Mouse (Mus musculus) liver, adult 2 months (tissue): ENCODE results near the gene Snrpg. TPM values are rescaled to one million over a fixed set of nuclear protein-coding genes. Genes with fewer than 3 reads are reported as not detected.

Source experiments
- DNase-seq: peaks from one replicate; pipeline ENCODE4 v3.0.0-alpha.2; 2011; ENCODE audit warnings: low read depth, low spot score; ENCODE audit errors: extremely low read depth
- H3K27ac ChIP-seq: fragments of 200-500 bp; replicated peaks from 2 replicates; pipeline ENCODE4 v1.5.1; 2012; ENCODE audit warnings: low read depth, mild to moderate bottlenecking, control low read depth, inconsistent platforms, low read length; ENCODE audit not compliant: insufficient read depth
- H3K27me3 ChIP-seq: fragments of 200-500 bp; 2 replicates; pipeline ENCODE4 v1.6.1; 2012; ENCODE audit warnings: mild to moderate bottlenecking, moderate library complexity, low read length, inconsistent platforms; ENCODE audit not compliant: control insufficient read depth, insufficient read depth
- H3K36me3 ChIP-seq: fragments of 200-500 bp; 2 replicates; pipeline ENCODE4 v1.6.1; 2012; ENCODE audit warnings: low read length, inconsistent platforms; ENCODE audit not compliant: control insufficient read depth, insufficient read depth
- H3K4me1 ChIP-seq: fragments of 200-500 bp; 2 replicates; pipeline ENCODE4 v1.6.1; 2011; ENCODE audit warnings: low read length; ENCODE audit not compliant: control insufficient read depth, insufficient read depth
- H3K4me3 ChIP-seq: fragments of 200-500 bp; 2 replicates; pipeline ENCODE4 v1.5.1; 2011; ENCODE audit warnings: low read depth, mild to moderate bottlenecking, control low read depth, low read length, moderate library complexity; ENCODE audit not compliant: insufficient read depth
- H3K79me2 ChIP-seq: fragments of 200-500 bp; 2 replicates; pipeline ENCODE4 v1.6.1; 2012; ENCODE audit warnings: inconsistent platforms, mild to moderate bottlenecking, low read length, moderate library complexity; ENCODE audit not compliant: control insufficient read depth, insufficient read depth
- H3K9ac ChIP-seq: fragments of 200-500 bp; 2 replicates; pipeline ENCODE4 v1.6.1; 2012; ENCODE audit warnings: low read depth, mild to moderate bottlenecking, control low read depth, inconsistent platforms, low read length
- CTCF ChIP-seq: fragments of 200-500 bp; IDR thresholded peaks from 2 replicates; pipeline ENCODE4 v1.5.1; 2011; ENCODE audit warnings: low read depth, low read length, control low read depth
- POLR2A ChIP-seq: fragments of 200-500 bp; IDR thresholded peaks from 2 replicates; pipeline ENCODE4 v1.6.1; 2011; ENCODE audit warnings: low read length, control low read depth; ENCODE audit not compliant: insufficient read depth; ENCODE audit errors: extremely low read depth
- WGBS: fragments of 180-500 bp; shearing (Covaris S2); methylation state at CpG from one replicate; pipeline ENCODE4 v1.1.7; 2018; 5-methylcytosine and 5-hydroxymethylcytosine counted together
- polyA plus RNA-seq: library from polyadenylated mRNA; depleted of rRNA; stranded (reverse); fragments of >200 nt; gene quantifications from 2 replicates; pipeline ENCODE4 v1.2.3, GENCODE M21; 2012
- total RNA-seq: library from RNA; depleted of rRNA; stranded (reverse); fragments of >200 nt; gene quantifications from 2 replicates; pipeline ENCODE4 v1.2.3, GENCODE M21; 2014

The Snrpg gene
- total and polyA plus RNA-seq, 2 experiments: 12.6 to 25.9 TPM

- H3K27ac ChIP-seq: no peak overlapping the region
- peaks cover 10% of the 10 kb centered on the region for H3K4me1 ChIP-seq
- H3K9ac ChIP-seq: no peak overlapping the region
- DNase-seq: no peak
- TF ChIP-seq CTCF (no peak), POLR2A (no peak)
- no peaks in the 10 kb centered on the region for H3K27me3 ChIP-seq
- no peaks in the 10 kb centered on the region for H3K36me3 ChIP-seq
- WGBS: under 1% methylated on average over 15 of the region's 15 CpGs
- H3K79me2 ChIP-seq: peaks cover 4% of the 10 kb centered on the region; the same call in 1 of the 2 replicates
- H3K4me3 ChIP-seq: peak overlapping the region; percentile 93; the same call in 1 of the 2 replicates
Observed at GRCm38 (mm10) chr6:86403728-86404099, 32.6 kb downstream of the Snrpg start.

- peak within 1 kb of the TSS; percentile 74 for H3K27ac ChIP-seq
- peak within 1 kb of the TSS; percentile 93 for H3K4me3 ChIP-seq
- H3K36me3 ChIP-seq: no peaks in the 10 kb centered on the region
- TF ChIP-seq CTCF (no peak), POLR2A (0 out of 2 replicates have a peak, but pooled peaks have one; percentile 15)
- peak within 1 kb of the TSS; percentile 90 for H3K9ac ChIP-seq
- DNase-seq: peak; percentile 90
- peaks cover 4% of the 10 kb centered on the region; the same call in 1 of the 2 replicates for H3K79me2 ChIP-seq
- no peaks in the 10 kb centered on the region for H3K27me3 ChIP-seq
- WGBS: 1% methylated on average over 62 of the region's 62 CpGs
- peaks cover 10% of the 10 kb centered on the region for H3K4me1 ChIP-seq
Observed at GRCm38 (mm10) chr6:86404100-86404861, 33.2 kb downstream of the Snrpg start, which contains the start of gene Tia1. Tia1 (plus strand) TSS chr6:86404219.

- Histone ChIP-seq H3K4me3 (peak overlapping the region; percentile 93; the same call in 1 of the 2 replicates), H3K9ac (no peak overlapping the region), H3K27me3 (no peaks in the 10 kb centered on the region), H3K79me2 (peaks cover 7% of the 10 kb centered on the region; the same call in 1 of the 2 replicates), H3K36me3 (no peaks in the 10 kb centered on the region), H3K27ac (no peak overlapping the region), H3K4me1 (peaks cover 10% of the 10 kb centered on the region)
- DNase-seq: no peak
- no peak for TF ChIP-seq POLR2A
- TF ChIP-seq CTCF: no peak
- WGBS: 3% methylated on average over 11 of the region's 11 CpGs
Observed at GRCm38 (mm10) chr6:86404996-86405395, 33.9 kb downstream of the Snrpg start.

- Histone ChIP-seq H3K4me3 (no peak overlapping the region), H3K4me1 (peaks cover 6% of the 10 kb centered on the region; the same call in 1 of the 2 replicates), H3K79me2 (peaks cover 7% of the 10 kb centered on the region; the same call in 1 of the 2 replicates), H3K27me3 (no peaks in the 10 kb centered on the region), H3K27ac (no peak overlapping the region), H3K36me3 (no peaks in the 10 kb centered on the region), H3K9ac (no peak overlapping the region)
- no peak for DNase-seq
- no peak for TF ChIP-seq CTCF
- no peak for TF ChIP-seq POLR2A
Observed at GRCm38 (mm10) chr6:86406306-86406705, 35.2 kb downstream of the Snrpg start.

- Histone ChIP-seq H3K36me3 (peaks cover 41% of the 10 kb centered on the region), H3K27me3 (no peaks in the 10 kb centered on the region), H3K4me3 (no peak overlapping the region), H3K9ac (no peak overlapping the region), H3K4me1 (no peaks in the 10 kb centered on the region), H3K79me2 (no peaks in the 10 kb centered on the region), H3K27ac (no peak overlapping the region)
- 87% methylated on average over 6 of the region's 6 CpGs for WGBS
- no peak for DNase-seq
- TF ChIP-seq CTCF: no peak
- TF ChIP-seq POLR2A: no peak
Observed at GRCm38 (mm10) chr6:86418711-86419110, 47.6 kb downstream of the Snrpg start.

- no peak overlapping the region for H3K27ac ChIP-seq
- 92% methylated on average over 3 of the region's 3 CpGs for WGBS
- no peaks in the 10 kb centered on the region for H3K79me2 ChIP-seq
- no peaks in the 10 kb centered on the region for H3K27me3 ChIP-seq
- H3K4me1 ChIP-seq: no peaks in the 10 kb centered on the region
- H3K4me3 ChIP-seq: no peak overlapping the region
- H3K36me3 ChIP-seq: peaks cover 41% of the 10 kb centered on the region
- no peak for DNase-seq
- no peak for TF ChIP-seq CTCF
- no peak for TF ChIP-seq POLR2A
- H3K9ac ChIP-seq: no peak overlapping the region
Observed at GRCm38 (mm10) chr6:86419239-86419638, 48.1 kb downstream of the Snrpg start.
